Mouse (Mus musculus) large intestine, adult 2 months (tissue): ENCODE measurements around the gene Lrguk. TPM values are rescaled to one million over a fixed set of nuclear protein-coding genes. Genes with fewer than 3 reads are reported as not detected.

ENCODE experiments used
- DNase-seq: peaks from one replicate; pipeline ENCODE4 v3.0.0-alpha.2; 2012; ENCODE audit warnings: low read depth, low spot score
- WGBS: fragments of 180-500 bp; shearing (Covaris S2); methylation state at CpG from one replicate; pipeline ENCODE4 v1.1.7; 2018; 5-methylcytosine and 5-hydroxymethylcytosine counted together
- polyA plus RNA-seq: library from polyadenylated mRNA; depleted of rRNA; stranded (reverse); fragments of >200 nt; gene quantifications from 2 replicates; pipeline ENCODE4 v1.2.3, GENCODE M21; 2012; rRNA removed

Gene Lrguk
- polyA plus RNA-seq, 1 experiment: 0.01 TPM

DNA sequence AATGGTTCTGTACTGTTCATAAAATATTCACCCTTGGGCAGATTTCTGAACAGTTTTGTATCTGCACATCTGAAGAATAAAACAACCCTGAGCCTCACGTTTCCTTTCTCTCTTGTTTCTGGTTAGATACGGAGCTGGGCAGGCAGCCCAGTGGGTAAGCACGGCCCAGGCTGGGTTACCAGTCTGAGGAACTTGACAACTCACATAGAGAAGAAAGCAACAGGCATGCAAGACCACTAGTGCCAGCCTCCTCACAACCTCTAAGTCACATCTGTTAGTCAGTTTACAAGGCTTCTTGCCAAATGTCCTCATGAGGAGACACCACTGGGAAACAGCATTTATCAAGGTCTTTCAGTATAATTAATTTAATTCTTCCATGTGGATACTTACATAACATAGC is 139.6 kb downstream of the Lrguk start:
- no peak for DNase-seq
- WGBS: 76% methylated on average over 3 of the region's 3 CpGs

- no peak for DNase-seq
- 83% methylated on average over 7 of the region's 7 CpGs for WGBS
These were observed 141.7 kb downstream of the Lrguk start for GRCm38 (mm10) chr6:34170844-34171494.

DNA sequence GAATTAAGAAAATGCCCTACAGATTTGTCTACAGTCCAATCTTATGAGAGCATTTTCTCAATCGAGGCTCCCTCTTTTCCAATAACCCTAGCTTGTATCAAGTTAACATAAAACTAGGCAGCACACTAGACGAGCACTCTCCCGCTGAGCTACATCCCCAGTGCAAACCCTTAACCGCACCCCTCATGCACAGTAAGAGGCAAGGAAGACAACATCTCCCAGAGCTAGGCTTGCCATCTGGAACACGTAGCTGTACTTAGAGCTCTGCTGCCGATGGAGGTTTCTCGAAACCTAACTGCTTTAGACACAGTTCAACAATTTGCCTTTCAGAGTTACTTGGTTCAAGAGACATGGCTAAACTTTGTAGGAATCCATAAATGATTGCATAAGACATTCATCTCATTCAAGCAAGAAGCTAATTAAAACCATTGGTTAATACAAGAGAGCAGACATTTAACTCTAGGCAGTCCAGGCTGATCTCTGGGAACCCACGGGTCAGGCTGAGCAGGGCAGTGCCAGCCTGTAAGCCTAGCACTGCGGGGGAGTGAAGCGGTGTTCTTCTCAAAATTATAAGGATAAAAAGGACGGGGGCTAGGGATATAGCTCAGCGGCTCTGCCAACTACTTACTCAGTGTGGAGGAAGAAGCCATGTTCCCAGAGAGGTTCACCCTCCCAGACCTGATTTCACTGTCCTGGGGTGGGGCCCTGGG is 142.7 kb downstream of the Lrguk start:
- 92% methylated on average over 12 of the region's 12 CpGs for WGBS
- no peak for DNase-seq

GRCm38 (mm10) chr6:34173251-34173650 is 144.0 kb downstream of the Lrguk start:
- no peak for DNase-seq
- WGBS: 71% methylated on average over 12 of the region's 12 CpGs

DNA sequence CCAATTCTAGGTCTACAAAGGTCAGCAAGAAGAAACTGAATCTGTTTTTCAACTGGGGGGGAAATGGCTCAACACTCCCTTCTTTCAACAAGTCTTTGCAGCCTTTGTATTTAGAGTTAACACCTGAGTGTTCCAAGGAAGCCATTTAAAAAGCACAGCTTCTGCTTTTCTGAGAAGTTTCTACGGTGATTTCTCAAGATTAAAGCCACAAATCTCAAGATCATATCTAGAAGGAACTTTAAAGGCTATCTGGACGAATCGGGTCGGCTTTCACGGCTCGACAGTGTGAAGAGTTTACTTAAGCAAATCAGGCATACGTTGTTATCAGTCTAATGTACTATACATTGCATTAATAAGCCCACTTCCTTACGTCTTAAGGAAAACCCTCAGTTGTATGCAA is 145.5 kb downstream of the Lrguk start:
- WGBS: 73% methylated on average over 8 of the region's 8 CpGs
- DNase-seq: no peak

- DNase-seq: no peak
- WGBS: 1% methylated on average over 29 of the region's 29 CpGs
These were observed 147.0 kb downstream of the Lrguk start for GRCm38 (mm10) chr6:34176111-34176863.

DNA sequence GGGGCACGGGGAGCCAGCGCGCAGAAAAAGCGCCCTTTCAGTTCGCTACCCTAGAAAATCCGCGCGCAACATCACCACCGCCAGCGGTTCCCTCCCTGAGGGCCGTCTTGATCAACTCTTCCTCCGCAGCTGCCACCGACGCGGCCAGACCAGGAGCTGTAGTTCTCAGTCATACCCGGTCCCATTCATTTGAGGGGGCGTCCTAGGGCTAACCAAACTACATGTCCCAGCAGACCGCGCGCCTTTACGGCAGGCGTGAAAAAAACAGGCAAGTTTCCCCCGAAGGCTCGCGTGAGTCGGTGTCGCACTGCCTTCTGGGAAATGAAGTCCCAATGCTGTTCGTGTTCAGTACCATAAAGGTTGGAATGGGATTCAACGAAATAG is 147.6 kb downstream of the Lrguk start, which contains the start of gene Slc35b4:
Gene Slc35b4 (minus strand): TSS at position 248 of the 384 bp plus-strand sequence.
- DNase-seq: peak; percentile 96
- under 1% methylated on average over 29 of the region's 29 CpGs for WGBS

DNA sequence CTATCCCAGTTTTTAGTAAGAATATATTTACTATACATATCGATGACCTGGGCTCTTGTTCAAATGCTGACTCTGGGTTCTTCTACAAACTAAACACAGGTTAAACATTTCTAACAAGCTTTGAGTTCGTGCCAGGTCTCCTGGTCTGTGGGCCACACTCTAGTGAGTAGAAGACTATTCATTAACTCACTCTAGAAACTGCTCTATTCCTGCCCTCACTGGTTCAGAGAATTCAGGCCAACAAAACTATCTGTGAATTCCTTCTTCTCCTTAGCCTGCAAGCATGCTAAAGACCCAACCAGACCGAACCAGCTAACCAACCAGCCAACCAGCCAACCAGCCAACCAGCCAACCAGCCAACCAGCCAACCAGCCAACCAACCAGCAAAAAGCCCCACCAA is 149.8 kb downstream of the Lrguk start:
- 42% methylated on average over 3 of the region's 3 CpGs for WGBS
- DNase-seq: no peak

DNA sequence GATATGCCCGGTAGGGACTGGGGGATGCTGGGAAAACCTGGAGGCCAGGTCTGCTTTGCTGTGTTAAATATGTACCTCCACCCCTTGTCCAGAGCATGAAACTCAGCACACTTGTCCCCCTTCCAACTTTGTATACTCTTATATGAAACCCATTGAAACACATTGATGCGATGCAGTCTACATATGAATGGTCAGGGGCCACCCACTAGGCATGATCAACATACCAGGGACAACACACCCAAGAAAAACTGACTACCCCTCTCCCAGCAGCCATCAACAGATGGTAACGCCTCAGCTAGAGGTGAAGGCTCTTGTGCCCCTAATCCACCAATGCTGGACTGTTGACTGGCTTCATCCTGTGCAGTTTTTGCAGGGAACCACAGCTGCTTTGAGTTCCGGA is 150.7 kb downstream of the Lrguk start:
- DNase-seq: no peak
- WGBS: 80% methylated on average over 4 of the region's 4 CpGs

GRCm38 (mm10) chr6:34181961-34182360 is 152.7 kb downstream of the Lrguk start:
- DNase-seq: no peak
- WGBS: 71% methylated on average over 3 of the region's 3 CpGs

DNA sequence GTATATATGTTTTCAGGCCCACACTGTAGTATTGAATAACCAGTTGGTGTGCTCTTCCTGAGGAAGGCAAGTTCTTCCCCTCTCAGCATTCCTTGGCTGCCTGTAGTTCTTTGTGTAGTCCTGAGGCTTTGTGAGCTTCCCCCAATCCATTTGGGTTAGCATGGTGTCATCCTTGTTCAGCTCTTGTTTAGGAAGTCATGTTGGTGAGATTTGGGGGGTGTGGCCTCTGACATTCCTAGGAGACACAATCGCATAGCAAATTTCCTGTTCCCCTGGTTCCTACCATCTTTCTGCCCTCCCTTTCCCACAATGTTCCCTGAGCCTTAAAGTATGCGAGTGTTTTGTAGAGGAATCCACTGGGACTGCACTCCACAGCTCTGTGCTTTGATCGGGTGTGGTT is 154.1 kb downstream of the Lrguk start:
- DNase-seq: no peak
- WGBS: 77% methylated on average over 3 of the region's 3 CpGs

Other genes starting within 250 kb of the Lrguk start
- gene Slc35b4, start 147.7 kb downstream of the Lrguk start, polyA plus RNA-seq: 14.5 and 15.1 TPM in 2 replicates